Mouse (Mus musculus) left cerebral cortex, postnatal 36 days (tissue): ENCODE data around the gene Zfp174. TPM values are rescaled to one million over a fixed set of nuclear protein-coding genes. Genes with fewer than 3 reads are reported as not detected.
"Not testable (repeated sequence)": the region's sequence is repeated elsewhere in the genome, so short reads cannot be mapped to it uniquely, and the experiment has no call there.

Source experiments
- DNase-seq, 2 experiments: peaks; one replicate each; pipeline ENCODE4 v3.0.0; 2021 to 2022; ENCODE audit warnings: low spot score in 2 of 2, mixed read lengths in 1 of 2
- intact Hi-C: fragments of 180-260 bp; cut with DNase I; formaldehyde crosslinking; loops from one replicate; pipeline ENCODE4 v1.15.1; 2025
- total RNA-seq, 2 experiments: library from RNA; stranded (reverse); gene quantifications; 2 replicates each; pipeline ENCODE4 v1.2.3; 2021

Gene Zfp174
- total RNA-seq = 1 to 10 TPM; 5.2 to 5.3 TPM

GRCm38 (mm10) chr16:3846711-3847518 is at the start of gene Zfp174:
Zfp174 (plus strand) TSS chr16:3847268.
- intact Hi-C loops = loop anchor here (10.0 kb wide), 1 partner anchor 102 kb away; the partner anchor contains the start of gene Zfp263
- DNase-seq = peak; percentile 92 to 94

GRCm38 (mm10) chr16:3808176-3808575 is 38.9 kb upstream of the Zfp174 start:
- DNase-seq = no peak
- intact Hi-C loops = no loop called here

- DNase-seq, intact Hi-C loops: not testable (repeated sequence)
Observed at GRCm38 (mm10) chr16:3814667-3815066, 32.4 kb upstream of the Zfp174 start.

- intact Hi-C loops = no loop called here
- no peak for DNase-seq
Observed at GRCm38 (mm10) chr16:3820202-3820601, 26.9 kb upstream of the Zfp174 start.

GRCm38 (mm10) chr16:3828021-3828420 is 19.0 kb upstream of the Zfp174 start:
- intact Hi-C loops = no loop called here

GRCm38 (mm10) chr16:3829727-3830126 is 17.3 kb upstream of the Zfp174 start:
- intact Hi-C loops = no loop called here
- DNase-seq = no peak

More at GRCm38 (mm10) chr16:3828021-3828420, 19.0 kb upstream of the Zfp174 start:
- DNase-seq = no peak

- no peak for DNase-seq
- intact Hi-C loops = no loop called here
Observed at GRCm38 (mm10) chr16:3830588-3831109, 16.4 kb upstream of the Zfp174 start, which contains the start of gene Olfr15. Olfr15 (plus strand) TSS chr16:3830878.

- intact Hi-C loops = no loop called here
- DNase-seq = no peak
Observed at GRCm38 (mm10) chr16:3835461-3835860, 11.6 kb upstream of the Zfp174 start.

GRCm38 (mm10) chr16:3839157-3839885 is 7.7 kb upstream of the Zfp174 start:
- intact Hi-C loops = no loop called here

GRCm38 (mm10) chr16:3842989-3843388 is 4.1 kb upstream of the Zfp174 start:
- intact Hi-C loops = loop anchor here (10.0 kb wide), 1 partner anchor 98 kb away; the partner anchor contains the start of gene Zfp263
- DNase-seq = no peak

More at GRCm38 (mm10) chr16:3839157-3839885, 7.7 kb upstream of the Zfp174 start:
- DNase-seq = no peak

GRCm38 (mm10) chr16:3843796-3844195 is 3.3 kb upstream of the Zfp174 start:
- DNase-seq = no peak
- intact Hi-C loops = loop anchor here (10.0 kb wide), 1 partner anchor 99 kb away; the partner anchor contains the start of gene Zfp263

GRCm38 (mm10) chr16:3847871-3848270 is 803 bp downstream of the Zfp174 start:
- intact Hi-C loops = loop anchor here (10.0 kb wide), 1 partner anchor 103 kb away; the partner anchor contains the start of gene Zfp263
- DNase-seq = no peak

- DNase-seq = no peak
- intact Hi-C loops = loop anchor here (10.0 kb wide), 1 partner anchor 104 kb away; the partner anchor contains the start of gene Zfp263
Observed at GRCm38 (mm10) chr16:3848416-3848815, 1.3 kb downstream of the Zfp174 start.

- intact Hi-C loops, DNase-seq: not testable (repeated sequence)
Observed at GRCm38 (mm10) chr16:3851301-3851700, 4.2 kb downstream of the Zfp174 start.

- intact Hi-C loops = no loop called here
- no peak for DNase-seq
Observed at GRCm38 (mm10) chr16:3852586-3852985, 5.5 kb downstream of the Zfp174 start.

- intact Hi-C loops = no loop called here
- DNase-seq = no peak
Observed at GRCm38 (mm10) chr16:3854437-3855182, 7.5 kb downstream of the Zfp174 start.

GRCm38 (mm10) chr16:3855776-3856175 is 8.7 kb downstream of the Zfp174 start:
- no peak for DNase-seq
- intact Hi-C loops = no loop called here

- intact Hi-C loops = no loop called here
- DNase-seq = no peak
Observed at GRCm38 (mm10) chr16:3859254-3859653, 12.2 kb downstream of the Zfp174 start.

- DNase-seq = no peak
- intact Hi-C loops = no loop called here
Observed at GRCm38 (mm10) chr16:3871815-3872214, 24.7 kb downstream of the Zfp174 start.
